Mouse (Mus musculus) MEL (cell line): Measurements from ENCODE around the gene Kcnd2.

Source experiments
- CTCF ChIP-seq, 3 experiments: IDR thresholded peaks in 2 of 3; conservative IDR thresholded peaks in 1 of 3; 2 replicates each; pipeline ENCODE4 v1.5.1; 2011 to 2012; ENCODE audit warnings: low read length in 3 of 3, low read depth in 2 of 3, mild to moderate bottlenecking in 2 of 3, improper control_type of control experiment in 1 of 3, inconsistent platforms in 1 of 3, mixed read lengths in 1 of 3, moderate library complexity in 1 of 3; ENCODE audit not compliant: control insufficient read depth in 1 of 3, insufficient read depth in 1 of 3, poor library complexity in 1 of 3, severe bottlenecking in 1 of 3
- MAX ChIP-seq: IDR thresholded peaks from 2 replicates; pipeline ENCODE4 v1.6.1; 2011; ENCODE audit warnings: low read length, improper control_type of control experiment
- MEF2A ChIP-seq: IDR thresholded peaks from 2 replicates; pipeline ENCODE4 v1.6.1; 2014; ENCODE audit warnings: low read depth, mild to moderate bottlenecking, inconsistent platforms, low read length, improper control_type of control experiment; ENCODE audit not compliant: poor library complexity, insufficient replicate concordance, severe bottlenecking; ENCODE audit errors: extremely low read depth
- ZMIZ1 ChIP-seq: IDR thresholded peaks from 2 replicates; pipeline ENCODE4 v1.6.1; 2012; ENCODE audit warnings: low read depth, mild to moderate bottlenecking, inconsistent platforms, low read length, improper control_type of control experiment, moderate library complexity

DNA sequence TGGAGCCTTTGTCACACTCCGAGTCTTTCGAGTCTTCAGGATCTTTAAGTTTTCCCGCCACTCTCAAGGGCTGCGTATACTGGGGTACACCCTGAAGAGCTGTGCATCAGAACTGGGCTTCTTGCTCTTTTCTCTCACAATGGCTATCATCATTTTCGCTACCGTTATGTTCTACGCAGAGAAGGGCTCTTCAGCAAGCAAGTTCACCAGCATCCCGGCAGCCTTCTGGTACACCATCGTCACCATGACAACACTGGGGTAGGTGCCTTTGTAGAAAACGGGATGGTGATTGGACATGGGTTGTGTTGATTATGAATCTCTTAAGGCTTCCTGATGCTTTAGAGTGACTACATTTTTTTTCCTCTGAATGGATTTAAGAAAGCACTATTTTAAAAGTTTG lies 1.9 kb downstream of the Kcnd2 start:
- TF ChIP-seq CTCF (IDR thresholded peaks at IDR 0.05 in 2 of 3, conservative IDR thresholded peaks at IDR 0.05 in 1 of 3; ENCODE audit: control insufficient read depth in 1 of 3, insufficient read depth in 1 of 3, low read depth in 2 of 3, low read length in 3 of 3, poor library complexity in 1 of 3, severe bottlenecking in 1 of 3), result no peak
- TF ChIP-seq ZMIZ1, result no peak
- TF ChIP-seq MEF2A, result no peak
- no peak for TF ChIP-seq MAX
